Mouse (Mus musculus): ENCODE measurements around the gene Flt3l.

DNA sequence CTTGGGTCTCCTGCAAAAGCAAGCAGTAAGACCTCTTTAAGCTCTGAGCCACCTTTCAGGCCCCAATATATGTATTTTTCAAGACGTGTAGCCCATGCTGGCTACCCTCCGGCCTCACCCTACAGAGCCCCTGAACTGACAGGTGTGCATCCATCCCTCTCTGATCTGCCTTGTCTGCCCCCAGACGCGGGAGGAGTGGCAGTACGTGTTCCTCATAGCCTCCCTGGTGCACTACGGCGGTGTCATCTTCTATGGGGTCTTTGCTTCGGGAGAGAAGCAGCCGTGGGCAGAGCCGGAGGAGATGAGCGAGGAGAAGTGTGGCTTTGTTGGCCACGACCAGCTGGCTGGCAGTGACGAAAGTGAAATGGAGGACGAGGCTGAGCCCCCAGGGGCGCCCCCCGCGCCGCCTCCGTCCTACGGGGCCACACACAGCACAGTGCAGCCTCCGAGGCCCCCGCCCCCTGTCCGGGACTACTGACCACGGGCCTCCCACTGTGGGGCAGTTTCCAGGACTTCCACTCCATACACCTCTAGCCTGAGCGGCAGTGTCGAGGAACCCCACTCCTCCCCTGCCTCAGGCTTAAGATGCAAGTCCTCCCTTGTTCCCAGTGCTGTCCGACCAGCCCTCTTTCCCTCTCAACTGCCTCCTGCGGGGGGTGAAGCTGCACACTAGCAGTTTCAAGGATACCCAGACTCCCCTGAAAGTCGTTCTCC, 38.5 kb upstream of the Flt3l start:
- no peak for TF ChIP-seq CTCF (IDR thresholded peaks at IDR 0.05; ENCODE audit: extremely low read depth, insufficient read length, insufficient replicate concordance, low read depth, low read length)
- TF ChIP-seq POLR2A (IDR thresholded peaks at IDR 0.05; ENCODE audit: low read depth, low read length), result no peak
